Mouse (Mus musculus) liver, postnatal 0 days (tissue): ENCODE measurements around the gene Mgmt.

Experiments
- CTCF ChIP-seq: sonication (generic); IDR thresholded peaks from 2 replicates; pipeline ENCODE4 v1.5.1; 2016; ENCODE audit warnings: antibody characterized with exemption, low read depth
- EP300 ChIP-seq: IDR thresholded peaks from 2 replicates; pipeline ENCODE4 v1.6.1; 2016; ENCODE audit warnings: antibody characterized with exemption, low read depth, mild to moderate bottlenecking

GRCm38 (mm10) chr7:136948275-136948810 is 53.9 kb downstream of the Mgmt start:
- TF ChIP-seq CTCF (no peak), EP300 (no peak)
